Mouse (Mus musculus) lung, postnatal 14 days (tissue): ENCODE measurements around the gene Rnf10.

Experiments
- DNase-seq: peaks from one replicate; pipeline ENCODE4 v3.0.0; 2021

Gene Rnf10

GRCm38 (mm10) chr5:115274771-115275170 lies 2.1 kb upstream of the Rnf10 start:
- DNase-seq, result no peak

- no peak for DNase-seq
These were observed 1.7 kb upstream of the Rnf10 start for GRCm38 (mm10) chr5:115274353-115274752.

- no peak for DNase-seq
These were observed 944 bp upstream of the Rnf10 start for GRCm38 (mm10) chr5:115273549-115274135.

GRCm38 (mm10) chr5:115271931-115272811 lies 527 bp downstream of the Rnf10 start:
- peak; percentile 43 for DNase-seq

GRCm38 (mm10) chr5:115269969-115270368 lies 2.7 kb downstream of the Rnf10 start:
- DNase-seq, result no peak

GRCm38 (mm10) chr5:115268266-115268665 lies 4.4 kb downstream of the Rnf10 start:
- DNase-seq, result no peak

- no peak for DNase-seq
These were observed 5.1 kb downstream of the Rnf10 start for GRCm38 (mm10) chr5:115267469-115268045.

GRCm38 (mm10) chr5:115266787-115267468 lies 5.8 kb downstream of the Rnf10 start:
- no peak for DNase-seq

- no peak for DNase-seq
These were observed 6.4 kb downstream of the Rnf10 start for GRCm38 (mm10) chr5:115266340-115266739.

- no peak for DNase-seq
These were observed 10.0 kb downstream of the Rnf10 start for GRCm38 (mm10) chr5:115262502-115263291.

GRCm38 (mm10) chr5:115261880-115262279 lies 10.8 kb downstream of the Rnf10 start:
- DNase-seq, result no peak

- no peak for DNase-seq
These were observed 11.6 kb downstream of the Rnf10 start for GRCm38 (mm10) chr5:115261141-115261540.

- no peak for DNase-seq
These were observed 12.3 kb downstream of the Rnf10 start for GRCm38 (mm10) chr5:115260356-115260755.

GRCm38 (mm10) chr5:115256909-115257546 lies 15.7 kb downstream of the Rnf10 start:
- no peak for DNase-seq

- no peak for DNase-seq
These were observed 17.2 kb downstream of the Rnf10 start for GRCm38 (mm10) chr5:115255472-115255871.

GRCm38 (mm10) chr5:115240191-115240590 lies 32.5 kb downstream of the Rnf10 start:
- DNase-seq, result no peak

GRCm38 (mm10) chr5:115238729-115239195 lies 33.9 kb downstream of the Rnf10 start:
- no peak for DNase-seq

GRCm38 (mm10) chr5:115237803-115238728 lies 34.6 kb downstream of the Rnf10 start:
- DNase-seq, result peak; percentile 94

GRCm38 (mm10) chr5:115235786-115236263 lies 36.9 kb downstream of the Rnf10 start, which contains the start of gene Pop5:
Pop5 (plus strand) TSS chr5:115235836.
- peak; percentile 96 for DNase-seq

GRCm38 (mm10) chr5:115235323-115235771 lies 37.4 kb downstream of the Rnf10 start:
- DNase-seq, result peak; percentile 59
